Mouse (Mus musculus): ENCODE results near the gene Usp39.

DNA sequence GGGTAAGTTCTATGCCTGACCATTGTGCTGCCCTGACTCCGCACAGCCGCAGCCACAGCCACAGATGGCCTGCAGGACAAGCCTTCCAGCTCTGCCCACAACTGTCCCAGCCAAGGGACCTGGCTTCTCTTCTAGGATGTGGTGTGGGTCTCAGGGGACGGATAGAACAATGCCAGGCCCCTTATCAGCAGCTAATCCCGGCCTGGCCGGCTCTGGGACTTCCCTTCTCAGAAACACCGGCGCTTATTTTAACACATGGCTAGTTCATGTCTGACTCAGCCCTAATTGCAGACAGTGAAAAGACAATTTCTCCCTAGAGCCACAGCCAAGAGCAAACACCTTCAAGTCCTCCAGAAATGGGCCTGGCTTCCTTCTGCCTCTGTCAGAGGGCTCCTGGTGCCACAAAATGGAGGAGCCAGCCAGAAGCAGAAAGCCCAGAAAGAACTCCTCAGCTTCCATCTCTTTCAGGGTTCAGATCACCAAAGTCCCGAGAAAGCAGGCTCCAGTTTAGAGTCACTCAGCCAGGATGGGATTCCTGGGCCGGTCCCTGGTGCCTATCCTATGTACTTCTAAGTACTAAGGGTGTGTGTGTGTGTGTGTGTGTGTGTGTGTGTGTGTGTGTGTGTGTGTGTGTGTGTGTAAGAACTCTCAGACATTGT lies 67.3 kb downstream of the Usp39 start:
- TF ChIP-seq CTCF (IDR thresholded peaks at IDR 0.05; ENCODE audit: low read depth, low read length) (no peak), GATA1 (IDR thresholded peaks at IDR 0.05; ENCODE audit: borderline replicate concordance, low read length) (no peak), POLR2AphosphoS5 (IDR thresholded peaks at IDR 0.05; ENCODE audit: insufficient replicate concordance, low read depth, low read length) (no peak)
